Mouse (Mus musculus) midbrain, embryonic 11.5 days (tissue): Measurements from ENCODE around the gene Ythdf2. TPM values are rescaled to one million over a fixed set of nuclear protein-coding genes. Genes with fewer than 3 reads are reported as not detected.

Source experiments
- ATAC-seq: fragments of 200-750 bp; cut with Nextera tagmentation; 2 replicates; pipeline ENCODE4 v1.8.0; 2017; ENCODE audit warnings: moderate TSS enrichment, moderate library complexity; ENCODE audit not compliant: low FRiP score
- DNase-seq: peaks from one replicate; pipeline ENCODE4 v3.0.0; 2015; ENCODE audit warnings: low spot score; ENCODE audit errors: missing footprints
- H3K27ac ChIP-seq: fragments of 300-500 bp; sonication (generic); 2 replicates; pipeline ENCODE4 v1.5.1; 2014; ENCODE audit warnings: low read depth, low read length
- H3K27me3 ChIP-seq: fragments of 300-500 bp; sonication (generic); 2 replicates; pipeline ENCODE4 v1.6.1; 2014; ENCODE audit warnings: mild to moderate bottlenecking, low read length, moderate library complexity, mixed read lengths; ENCODE audit not compliant: control insufficient read depth, insufficient read depth
- H3K36me3 ChIP-seq: fragments of 300-500 bp; sonication (generic); 2 replicates; pipeline ENCODE4 v1.6.1; 2014; ENCODE audit warnings: mild to moderate bottlenecking, low read length, moderate library complexity, mixed read lengths; ENCODE audit not compliant: control insufficient read depth, insufficient read depth
- H3K4me1 ChIP-seq: fragments of 300-500 bp; sonication (generic); 2 replicates; pipeline ENCODE4 v1.6.1; 2014; ENCODE audit warnings: low read length; ENCODE audit not compliant: control insufficient read depth, insufficient read depth
- H3K4me2 ChIP-seq: fragments of 300-500 bp; sonication (generic); 2 replicates; pipeline ENCODE4 v1.6.1; 2014; ENCODE audit warnings: mild to moderate bottlenecking, moderate library complexity
- H3K4me3 ChIP-seq: fragments of 300-500 bp; sonication (generic); 2 replicates; pipeline ENCODE4 v1.5.1; 2014; ENCODE audit warnings: low read depth, low read length
- H3K9ac ChIP-seq: fragments of 300-500 bp; sonication (generic); 2 replicates; pipeline ENCODE4 v1.6.1; 2014; ENCODE audit warnings: low read length
- H3K9me3 ChIP-seq: fragments of 300-500 bp; sonication (generic); 2 replicates; pipeline ENCODE4 v1.6.1; 2016; ENCODE audit warnings: low read length; ENCODE audit not compliant: control insufficient read depth
- WGBS: fragments of 180-500 bp; shearing (Covaris S2); extraction: QIAGEN DNeasy Blood & Tissue Kit; methylation state at CpG from one replicate; pipeline ENCODE4 v1.1.7; 2014; 5-methylcytosine and 5-hydroxymethylcytosine counted together
- polyA plus RNA-seq: library from polyadenylated mRNA; unstranded; fragments of >200 nt; fragmentation: Nextera tagmentation; extraction: Ambion mirVana; gene quantifications from 2 replicates; pipeline ENCODE4 v1.2.1, GENCODE M21; 2014

Ythdf2 gene
- polyA plus RNA-seq, 1 experiment from 2014 or later = 164 TPM

DNA sequence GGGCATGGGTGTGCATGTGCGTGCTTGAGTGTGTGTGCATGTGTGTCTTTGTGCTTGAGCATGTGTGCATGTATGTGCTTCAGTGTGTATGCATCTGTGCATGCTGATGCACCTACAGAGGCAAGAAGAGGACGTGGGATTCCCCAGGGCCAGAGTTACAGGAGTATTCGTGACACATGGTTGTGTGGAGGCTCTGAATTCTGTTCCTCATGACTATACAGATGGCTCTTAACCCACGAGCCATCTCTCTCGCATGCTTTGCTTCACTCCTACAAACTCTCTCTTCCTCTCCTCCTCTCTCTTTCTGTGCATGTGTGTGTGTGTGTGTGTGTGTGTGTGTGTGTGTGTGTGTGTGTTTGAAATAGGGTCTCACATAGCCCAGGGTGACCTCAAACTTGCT is 42.3 kb downstream of the Ythdf2 start:
- 82% methylated on average over 5 of the region's 5 CpGs for WGBS
- no peak overlapping the region for H3K9ac ChIP-seq
- H3K36me3 ChIP-seq = no peaks in the 10 kb centered on the region
- H3K9me3 ChIP-seq = no peaks in the 10 kb centered on the region
- no peak for ATAC-seq
- no peaks in the 10 kb centered on the region for H3K27me3 ChIP-seq
- H3K4me2 ChIP-seq = no peak overlapping the region
- H3K27ac ChIP-seq = no peak overlapping the region
- H3K4me1 ChIP-seq = 0 out of 2 replicates have a peak, but pooled peaks cover 2% of the 10 kb centered on the region
- no peak for DNase-seq
- no peak overlapping the region for H3K4me3 ChIP-seq

GRCm38 (mm10) chr4:132169271-132169670 is 42.8 kb downstream of the Ythdf2 start:
- Histone ChIP-seq H3K27ac (no peak overlapping the region), H3K4me2 (no peak overlapping the region), H3K9me3 (no peaks in the 10 kb centered on the region), H3K9ac (no peak overlapping the region), H3K27me3 (no peaks in the 10 kb centered on the region), H3K4me1 (0 out of 2 replicates have a peak, but pooled peaks cover 2% of the 10 kb centered on the region), H3K36me3 (no peaks in the 10 kb centered on the region), H3K4me3 (no peak overlapping the region)
- DNase-seq (no peak), ATAC-seq (no peak)
- WGBS = 93% methylated on average over 3 of the region's 3 CpGs

DNA sequence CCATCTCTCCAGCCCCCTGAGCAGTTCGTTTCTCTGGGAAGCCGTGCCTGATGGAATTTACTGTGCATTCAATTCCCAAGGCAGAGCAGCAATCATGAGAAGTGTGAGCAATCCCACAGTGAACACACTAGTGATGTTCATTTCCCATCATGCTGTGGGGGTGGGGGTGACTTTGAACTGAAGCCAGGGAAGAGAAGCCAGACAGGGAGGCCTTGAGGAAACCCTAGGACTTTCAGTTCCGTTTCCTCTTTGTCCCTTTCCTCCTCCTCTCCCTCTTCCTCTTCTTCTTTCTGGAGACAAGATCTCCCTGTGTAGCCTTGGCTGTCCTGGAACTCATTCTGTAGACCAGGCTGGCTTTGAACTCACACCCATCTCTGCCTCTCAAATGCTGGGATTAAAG is 44.7 kb downstream of the Ythdf2 start:
- H3K27ac ChIP-seq = no peak overlapping the region
- WGBS = 90% methylated on average over 3 of the region's 3 CpGs
- H3K4me2 ChIP-seq = no peak overlapping the region
- ATAC-seq = no peak
- H3K4me1 ChIP-seq = no peaks in the 10 kb centered on the region
- no peaks in the 10 kb centered on the region for H3K9me3 ChIP-seq
- H3K9ac ChIP-seq = no peak overlapping the region
- DNase-seq = no peak
- no peaks in the 10 kb centered on the region for H3K36me3 ChIP-seq
- H3K27me3 ChIP-seq = no peaks in the 10 kb centered on the region
- no peak overlapping the region for H3K4me3 ChIP-seq

GRCm38 (mm10) chr4:132166350-132167290 is 45.5 kb downstream of the Ythdf2 start:
- Histone ChIP-seq H3K4me2 (no peak overlapping the region), H3K4me3 (no peak overlapping the region), H3K27ac (no peak overlapping the region), H3K9me3 (no peaks in the 10 kb centered on the region), H3K36me3 (no peaks in the 10 kb centered on the region), H3K9ac (no peak overlapping the region), H3K4me1 (no peaks in the 10 kb centered on the region), H3K27me3 (no peaks in the 10 kb centered on the region)
- DNase-seq (no peak), ATAC-seq (no peak)
- WGBS = 65% methylated on average over 16 of the region's 16 CpGs

- DNase-seq (no peak), ATAC-seq (no peak)
- WGBS = 71% methylated on average over 14 of the region's 14 CpGs
These were observed 46.4 kb downstream of the Ythdf2 start for GRCm38 (mm10) chr4:132165691-132166090.

DNA sequence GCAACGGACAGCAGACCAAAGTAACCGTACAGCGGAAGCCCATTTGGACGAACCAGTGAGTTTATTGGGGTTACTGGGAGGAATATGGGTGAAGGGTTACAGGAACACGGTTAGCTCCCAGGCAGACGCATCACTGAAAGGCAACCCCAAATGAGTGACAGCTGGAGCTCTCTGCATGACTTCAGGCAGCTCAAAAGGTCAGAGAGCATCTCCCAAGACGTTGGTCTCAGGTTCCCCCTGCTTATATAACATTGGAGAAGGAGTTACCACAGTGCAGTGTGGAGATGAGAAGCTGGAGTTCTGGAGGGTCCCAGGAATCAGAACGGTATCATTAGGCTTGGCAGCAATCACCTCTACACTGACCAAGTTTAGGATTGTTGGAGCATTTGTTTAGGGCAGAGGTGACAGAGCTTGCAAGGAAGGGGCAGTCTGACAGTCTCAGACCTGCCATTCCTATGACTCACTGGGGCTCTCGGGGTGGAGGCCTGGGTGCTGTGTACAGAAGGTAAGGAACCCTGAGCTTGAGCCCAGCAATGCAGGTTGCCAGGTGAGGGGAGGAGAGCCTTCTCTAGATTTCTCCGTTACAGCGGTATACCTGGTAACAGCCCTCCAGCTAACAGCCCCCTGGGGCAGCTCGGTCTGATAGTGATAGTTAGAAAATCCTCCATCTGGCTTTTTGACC is 55.0 kb downstream of the Ythdf2 start:
- no peak overlapping the region for H3K9ac ChIP-seq
- H3K4me2 ChIP-seq = no peak overlapping the region
- no peaks in the 10 kb centered on the region for H3K4me1 ChIP-seq
- H3K4me3 ChIP-seq = no peak overlapping the region
- H3K36me3 ChIP-seq = no peaks in the 10 kb centered on the region
- H3K9me3 ChIP-seq = no peaks in the 10 kb centered on the region
- no peak overlapping the region for H3K27ac ChIP-seq
- WGBS = 62% methylated on average over 12 of the region's 12 CpGs
- H3K27me3 ChIP-seq = no peaks in the 10 kb centered on the region
- DNase-seq = no peak
- ATAC-seq = no peak

More at GRCm38 (mm10) chr4:132165691-132166090, 46.4 kb downstream of the Ythdf2 start:
- no peaks in the 10 kb centered on the region for H3K27me3 ChIP-seq
- no peaks in the 10 kb centered on the region for H3K36me3 ChIP-seq
- no peak overlapping the region for H3K4me3 ChIP-seq
- no peaks in the 10 kb centered on the region for H3K4me1 ChIP-seq
- no peak overlapping the region for H3K27ac ChIP-seq
- no peaks in the 10 kb centered on the region for H3K9me3 ChIP-seq
- H3K4me2 ChIP-seq = no peak overlapping the region
- H3K9ac ChIP-seq = no peak overlapping the region

DNA sequence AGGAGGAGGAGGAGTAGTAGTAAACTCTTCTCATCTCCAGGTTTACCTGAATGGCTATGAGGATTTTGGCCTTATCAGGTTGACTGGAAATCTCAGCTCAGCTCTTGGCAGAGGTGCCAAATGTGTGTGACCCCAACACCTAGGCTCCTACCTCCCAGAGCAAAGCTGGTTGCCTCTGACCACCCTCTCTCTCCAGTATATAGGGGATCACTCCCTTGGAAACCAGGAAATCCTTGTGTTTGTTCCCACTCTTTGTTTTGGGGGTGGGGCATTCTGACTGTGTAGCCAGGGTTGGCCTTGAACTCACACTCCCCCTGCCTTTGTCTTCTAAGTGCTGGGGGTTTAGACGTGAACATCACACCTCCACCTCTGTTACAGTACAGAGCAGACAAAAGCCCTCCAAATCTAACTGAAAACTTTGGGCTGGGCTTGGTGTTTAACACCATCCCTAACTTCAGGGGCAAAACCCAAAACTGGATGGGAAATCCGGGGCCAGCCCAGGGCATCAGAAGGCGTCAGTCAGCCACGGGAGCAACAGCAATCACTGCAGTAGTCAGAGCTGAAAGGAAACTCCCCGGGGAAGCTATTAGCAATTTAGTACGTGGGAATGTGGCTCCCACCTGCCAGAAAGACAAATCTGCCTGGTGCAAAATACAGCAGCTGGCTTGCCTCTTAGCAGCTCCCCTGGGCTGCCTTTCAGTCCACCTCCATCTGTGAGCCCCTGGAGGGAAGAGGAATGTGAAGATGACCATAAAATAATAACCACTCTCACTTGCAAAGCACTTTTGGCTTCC is 57.0 kb downstream of the Ythdf2 start:
- no peaks in the 10 kb centered on the region for H3K36me3 ChIP-seq

DNA sequence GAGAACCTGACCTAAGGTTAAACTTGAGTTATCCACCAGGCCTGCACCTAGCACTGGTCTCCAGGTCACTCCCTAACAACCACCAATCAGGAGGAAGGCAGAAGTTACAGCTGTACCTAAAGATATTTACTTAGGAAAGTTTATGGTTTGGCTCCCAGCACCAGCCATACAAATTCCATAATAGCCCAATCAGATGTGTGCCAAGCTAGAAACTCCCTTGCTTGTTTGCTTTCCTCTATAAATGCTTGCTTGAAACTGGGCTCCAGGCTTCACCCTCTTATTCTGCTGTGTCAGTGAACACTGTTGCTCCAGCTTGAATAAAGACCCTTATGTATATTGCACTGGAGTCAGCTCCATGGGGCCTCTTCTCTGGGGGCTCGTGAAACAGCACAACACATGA is 60.4 kb downstream of the Ythdf2 start:
- Histone ChIP-seq H3K4me2 (no peak overlapping the region), H3K9me3 (no peaks in the 10 kb centered on the region), H3K9ac (no peak overlapping the region), H3K27me3 (no peaks in the 10 kb centered on the region), H3K36me3 (no peaks in the 10 kb centered on the region), H3K27ac (no peak overlapping the region), H3K4me3 (no peak overlapping the region), H3K4me1 (no peaks in the 10 kb centered on the region)
- WGBS = 78% methylated on average over 1 of the region's 1 CpGs
- DNase-seq = no peak
- ATAC-seq = no peak

More for the DNA sequence above, 57.0 kb downstream of the Ythdf2 start:
- 12% methylated on average over 6 of the region's 6 CpGs for WGBS
- Histone ChIP-seq H3K27ac (no peak overlapping the region), H3K4me2 (no peak overlapping the region), H3K4me3 (no peak overlapping the region), H3K9me3 (no peaks in the 10 kb centered on the region), H3K9ac (no peak overlapping the region), H3K4me1 (no peaks in the 10 kb centered on the region), H3K27me3 (no peaks in the 10 kb centered on the region)
- DNase-seq = no peak
- no peak for ATAC-seq
